Mouse (Mus musculus) stomach, postnatal 0 days (tissue): Measurements from ENCODE around the gene Leo1.

Source experiments
- CTCF ChIP-seq: IDR thresholded peaks from 2 replicates; pipeline ENCODE4 v1.5.1; 2016; ENCODE audit warnings: antibody characterized with exemption, low read depth, mild to moderate bottlenecking, moderate library complexity
- EP300 ChIP-seq: optimal IDR thresholded peaks from 2 replicates; pipeline ENCODE3; 2016; ENCODE audit warnings: antibody characterized with exemption

GRCm38 (mm10) chr9:75424358-75425150, 16.8 kb upstream of the Leo1 start:
- TF ChIP-seq EP300 (no peak), CTCF (no peak)
